Mouse (Mus musculus) myocyte (in vitro differentiated cells): ENCODE data around the gene Ccdc9b. TPM values are rescaled to one million over a fixed set of nuclear protein-coding genes. Genes with fewer than 3 reads are reported as not detected.

Source experiments
- H3K27me3 ChIP-seq: one replicate; pipeline ENCODE4 v1.6.1; 2011; ENCODE audit not compliant: control insufficient read depth, insufficient read depth, insufficient read length
- H3K36me3 ChIP-seq: one replicate; pipeline ENCODE4 v1.6.1; 2011; ENCODE audit not compliant: control insufficient read depth, insufficient read depth
- H3K4me2 ChIP-seq: one replicate; pipeline ENCODE4 v1.6.1; 2011; ENCODE audit warnings: low read depth, control low read depth
- H3K4me3 ChIP-seq: one replicate; pipeline ENCODE4 v1.5.1; 2011; ENCODE audit warnings: mild to moderate bottlenecking, control low read depth, moderate library complexity
- H3K79me2 ChIP-seq: one replicate; pipeline ENCODE4 v1.6.1; 2011; ENCODE audit not compliant: control insufficient read depth, insufficient read depth
- H3ac ChIP-seq: one replicate; pipeline ENCODE4 v1.6.1; 2011; ENCODE audit not compliant: control insufficient read depth, insufficient read length
- CEBPB ChIP-seq: IDR thresholded peaks from 2 replicates; pipeline ENCODE4 v1.6.1; 2011; ENCODE audit warnings: mild to moderate bottlenecking, moderate library complexity; ENCODE audit not compliant: poor library complexity, insufficient read depth, severe bottlenecking
- E2F4 ChIP-seq: IDR thresholded peaks from one replicate; pipeline ENCODE4 v1.6.1; 2011; ENCODE audit warnings: mild to moderate bottlenecking, control low read depth, moderate library complexity; ENCODE audit not compliant: insufficient read depth
- MAX ChIP-seq: IDR thresholded peaks from one replicate; pipeline ENCODE4 v1.6.1; 2011; ENCODE audit warnings: low read depth, mild to moderate bottlenecking, control low read depth
- MYOD1 ChIP-seq, 3 experiments: IDR thresholded peaks; one replicate each; pipeline ENCODE4 v1.6.1; 2011; ENCODE audit warnings: control low read depth in 2 of 3, low read depth in 2 of 3, mild to moderate bottlenecking in 2 of 3, moderate library complexity in 1 of 3; ENCODE audit not compliant: insufficient read length in 2 of 3, control insufficient read depth in 1 of 3
- MYOG ChIP-seq, 3 experiments: IDR thresholded peaks; one replicate each; pipeline ENCODE4 v1.6.1; 2011; ENCODE audit warnings: control low read depth in 2 of 3, low read depth in 2 of 3, mild to moderate bottlenecking in 2 of 3; ENCODE audit not compliant: insufficient read length in 2 of 3, control insufficient read depth in 1 of 3, insufficient read depth in 1 of 3
- POLR2A ChIP-seq: IDR thresholded peaks from one replicate; pipeline ENCODE4 v1.6.1; 2011; ENCODE audit warnings: low read depth, mild to moderate bottlenecking, control low read depth, moderate library complexity; ENCODE audit not compliant: insufficient read length
- POLR2AphosphoS2 ChIP-seq: IDR thresholded peaks from one replicate; pipeline ENCODE4 v1.6.1; 2011; ENCODE audit warnings: low read depth, control low read depth; ENCODE audit not compliant: insufficient read length
- REST ChIP-seq: IDR thresholded peaks from one replicate; pipeline ENCODE4 v1.6.1; 2011; ENCODE audit warnings: mild to moderate bottlenecking, control low read depth, moderate library complexity; ENCODE audit not compliant: insufficient read depth, insufficient read length
- SRF ChIP-seq: IDR thresholded peaks from one replicate; pipeline ENCODE4 v1.6.1; 2011; ENCODE audit warnings: low read depth; ENCODE audit not compliant: control insufficient read depth, insufficient read length
- TCF12 ChIP-seq: IDR thresholded peaks from one replicate; pipeline ENCODE4 v1.6.1; 2011; ENCODE audit warnings: mild to moderate bottlenecking, control low read depth; ENCODE audit not compliant: poor library complexity, insufficient read depth, severe bottlenecking
- USF1 ChIP-seq: IDR thresholded peaks from one replicate; pipeline ENCODE4 v1.6.1; 2011; ENCODE audit warnings: low read depth, mild to moderate bottlenecking, control low read depth, moderate library complexity
- polyA plus RNA-seq: library from polyadenylated mRNA; unstranded; fragments of >200 nt; fragmentation: generic; extraction: Trizol; gene quantifications from one replicate; pipeline ENCODE4 v1.2.1, GENCODE M21; 2012; ENCODE audit warnings: missing spikeins

The Ccdc9b gene
- polyA plus RNA-seq, 1 experiment: 9.0 TPM

DNA sequence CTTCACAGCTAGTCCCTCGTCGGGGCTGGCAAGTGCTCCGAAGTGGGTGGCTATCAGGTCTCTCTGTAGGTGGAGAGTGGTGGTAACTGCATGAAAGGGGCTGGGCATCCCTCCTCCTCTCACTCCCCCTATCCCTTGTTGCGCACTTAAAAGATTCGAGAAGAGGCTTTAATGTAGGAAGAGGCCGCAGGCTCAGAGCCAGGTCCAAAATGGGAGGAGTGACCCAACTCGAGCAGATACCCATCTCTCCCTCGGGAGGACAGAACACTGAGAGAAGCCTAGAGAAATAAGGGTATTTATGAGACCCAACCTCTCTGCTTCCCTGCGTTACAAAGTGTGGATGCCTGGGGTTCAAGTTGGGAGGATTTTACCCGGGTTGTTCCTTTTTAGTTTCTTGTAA is 16.6 kb upstream of the Ccdc9b start:
- Histone ChIP-seq H3K4me3 (peak overlapping the region; percentile 6), H3K36me3 (no peaks in the 10 kb centered on the region), H3K4me2 (peak overlapping the region; percentile 78), H3K79me2 (no peaks in the 10 kb centered on the region), H3K27me3 (no peaks in the 10 kb centered on the region), H3ac (no peak overlapping the region)
- TF ChIP-seq MAX (no peak), POLR2A (no peak), MYOG (IDR thresholded peaks at IDR 0.05; ENCODE audit: control insufficient read depth in 1 of 3, insufficient read depth in 1 of 3, insufficient read length in 2 of 3, low read depth in 2 of 3) (no peak), E2F4 (no peak), USF1 (no peak), MYOD1 (IDR thresholded peaks at IDR 0.05; ENCODE audit: control insufficient read depth in 1 of 3, insufficient read length in 2 of 3, low read depth in 2 of 3) (no peak), SRF (no peak), TCF12 (no peak), CEBPB (no peak)

DNA sequence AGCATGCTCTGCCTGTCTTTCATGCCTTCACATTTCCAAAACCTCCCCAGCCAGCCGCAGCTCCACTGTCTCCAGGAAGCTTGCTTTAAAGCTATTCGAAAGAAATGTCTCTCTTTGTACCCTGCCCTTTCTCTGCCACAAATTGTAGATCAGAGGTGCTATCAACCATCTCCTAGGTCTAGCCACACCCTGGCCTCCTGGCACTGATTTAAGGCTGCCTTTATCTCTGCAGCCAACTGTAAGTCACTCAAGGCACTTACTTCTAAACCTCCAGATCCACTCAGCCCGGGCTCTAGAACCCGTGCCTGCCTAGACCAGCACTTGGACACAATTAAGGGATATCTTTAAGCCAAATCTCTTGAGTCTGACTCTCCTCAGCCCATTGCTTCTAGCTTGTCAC is 16.0 kb upstream of the Ccdc9b start:
- no peak for TF ChIP-seq REST
- H3K36me3 ChIP-seq: no peaks in the 10 kb centered on the region

DNA sequence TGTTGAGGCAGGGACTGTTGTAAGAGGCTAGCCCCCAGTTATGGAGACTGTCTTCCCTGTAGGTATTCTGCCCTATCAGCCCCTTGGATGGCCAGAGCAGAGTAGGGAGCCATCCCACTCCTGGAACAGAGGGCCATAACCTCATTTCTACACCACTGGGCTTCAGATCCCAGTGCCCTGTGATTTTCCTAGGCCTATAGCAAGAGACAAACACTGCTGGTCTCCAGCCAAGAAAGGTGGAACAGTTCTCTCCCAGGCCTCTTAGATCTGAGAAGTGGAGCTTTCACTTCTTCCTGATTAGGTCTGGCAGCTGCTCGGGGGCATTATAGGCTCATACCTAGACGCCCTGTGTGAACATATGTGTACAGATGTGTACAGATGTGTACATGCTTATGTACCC is 13.8 kb upstream of the Ccdc9b start:
- Histone ChIP-seq H3K79me2 (no peaks in the 10 kb centered on the region), H3K27me3 (no peaks in the 10 kb centered on the region), H3K36me3 (no peaks in the 10 kb centered on the region), H3ac (no peak overlapping the region), H3K4me3 (no peak overlapping the region), H3K4me2 (no peak overlapping the region)
- TF ChIP-seq POLR2AphosphoS2: no peak
- TF ChIP-seq SRF: no peak
- TF ChIP-seq USF1: no peak
- no peak for TF ChIP-seq POLR2A
- no peak for TF ChIP-seq MYOG (IDR thresholded peaks at IDR 0.05; ENCODE audit: control insufficient read depth in 1 of 3, insufficient read depth in 1 of 3, insufficient read length in 2 of 3, low read depth in 2 of 3)
- no peak for TF ChIP-seq TCF12

More for the DNA sequence above, 16.0 kb upstream of the Ccdc9b start:
- Histone ChIP-seq H3K4me2 (no peak overlapping the region), H3K4me3 (no peak overlapping the region), H3K27me3 (no peaks in the 10 kb centered on the region), H3ac (no peak overlapping the region), H3K79me2 (no peaks in the 10 kb centered on the region)

GRCm38 (mm10) chr2:118775846-118776245 is 13.4 kb upstream of the Ccdc9b start:
- no peak overlapping the region for H3K4me3 ChIP-seq
- peak in 1 of 3 experiments; percentile 57 for TF ChIP-seq MYOD1 (IDR thresholded peaks at IDR 0.05; ENCODE audit: control insufficient read depth in 1 of 3, insufficient read length in 2 of 3, low read depth in 2 of 3)
- TF ChIP-seq SRF: no peak
- no peaks in the 10 kb centered on the region for H3K36me3 ChIP-seq
- no peak overlapping the region for H3K4me2 ChIP-seq
- no peak overlapping the region for H3ac ChIP-seq
- H3K79me2 ChIP-seq: no peaks in the 10 kb centered on the region
- no peaks in the 10 kb centered on the region for H3K27me3 ChIP-seq

DNA sequence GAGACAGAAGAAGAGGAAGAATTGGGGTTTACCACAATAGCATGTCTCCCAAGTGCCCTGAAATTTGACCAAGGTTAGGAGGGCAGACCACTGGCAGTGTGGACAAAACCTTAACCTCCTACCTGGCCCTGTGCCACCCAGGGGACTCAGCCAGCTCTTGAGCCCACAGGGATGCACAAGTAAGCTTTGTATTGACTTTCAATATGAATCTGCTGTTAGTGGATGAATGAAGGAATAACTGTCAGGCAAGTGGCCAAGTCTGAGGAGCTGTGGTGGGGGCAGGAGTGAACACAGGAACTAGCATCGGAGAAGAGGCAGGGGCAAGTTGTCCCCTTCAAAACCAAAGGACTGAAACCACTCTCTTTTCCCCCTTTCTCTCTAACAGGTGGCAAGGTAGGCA is 12.9 kb upstream of the Ccdc9b start:
- Histone ChIP-seq H3ac (no peak overlapping the region), H3K4me3 (no peak overlapping the region), H3K79me2 (no peaks in the 10 kb centered on the region), H3K36me3 (no peaks in the 10 kb centered on the region), H3K4me2 (no peak overlapping the region), H3K27me3 (no peaks in the 10 kb centered on the region)
- TF ChIP-seq REST (no peak), E2F4 (no peak), POLR2AphosphoS2 (no peak), CEBPB (no peak)

- Histone ChIP-seq H3K4me3 (no peak overlapping the region), H3K36me3 (no peaks in the 10 kb centered on the region), H3ac (no peak overlapping the region), H3K79me2 (no peaks in the 10 kb centered on the region), H3K27me3 (no peaks in the 10 kb centered on the region), H3K4me2 (no peak overlapping the region)
- TF ChIP-seq POLR2A: no peak
- TF ChIP-seq POLR2AphosphoS2: no peak
- TF ChIP-seq SRF: no peak
- TF ChIP-seq REST: no peak
- TF ChIP-seq MAX: no peak
- TF ChIP-seq MYOD1 (IDR thresholded peaks at IDR 0.05; ENCODE audit: control insufficient read depth in 1 of 3, insufficient read length in 2 of 3, low read depth in 2 of 3): no peak
- no peak for TF ChIP-seq TCF12
- no peak for TF ChIP-seq E2F4
- TF ChIP-seq MYOG (IDR thresholded peaks at IDR 0.05; ENCODE audit: control insufficient read depth in 1 of 3, insufficient read depth in 1 of 3, insufficient read length in 2 of 3, low read depth in 2 of 3): no peak
These were observed 12.1 kb upstream of the Ccdc9b start for GRCm38 (mm10) chr2:118774536-118774935.
